Mouse (Mus musculus): ENCODE results near the gene Gon7. TPM values are rescaled to one million over a fixed set of nuclear protein-coding genes. Genes with fewer than 3 reads are reported as not detected.

The Gon7 gene
- polyA plus RNA-seq, 1 experiment from 2014 or later: 38.3 TPM

DNA sequence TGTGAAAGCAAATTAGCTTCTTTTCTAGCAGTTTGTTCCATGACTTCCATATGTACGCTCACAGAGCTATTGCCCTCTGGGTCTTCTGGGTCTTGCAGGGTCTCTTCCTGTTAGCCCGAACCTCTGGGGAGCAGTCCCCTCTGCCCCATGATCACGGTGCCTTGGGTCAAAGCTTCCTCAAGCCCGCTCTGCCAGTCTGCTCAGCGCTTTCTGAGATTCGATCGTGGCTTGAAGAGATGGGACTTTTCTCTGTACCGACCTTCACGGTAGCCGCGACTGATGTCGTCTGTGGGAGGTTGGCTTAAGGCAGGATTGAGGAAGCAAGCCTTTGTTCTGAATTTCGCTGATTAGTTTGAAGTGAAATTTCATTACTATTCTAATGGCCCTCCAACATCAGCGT is 18.4 kb upstream of the Gon7 start:
- Histone ChIP-seq H3K4me1 (ENCODE audit: control insufficient read depth, insufficient read depth, low read length) (no peaks in the 10 kb centered on the region), H3K4me3 (ENCODE audit: low read depth, low read length) (no peak overlapping the region), H3K9ac (replicated peaks; ENCODE audit: low read length) (no peak overlapping the region), H3K4me2 (ENCODE audit: low read depth, low read length) (no peak overlapping the region), H3K27me3 (ENCODE audit: control insufficient read depth, insufficient read depth, low read length) (no peaks in the 10 kb centered on the region), H3K9me3 (replicated peaks; ENCODE audit: control insufficient read depth, low read length) (no peaks in the 10 kb centered on the region), H3K36me3 (replicated peaks; ENCODE audit: control insufficient read depth, insufficient read depth, low read depth, low read length) (peaks cover 10% of the 10 kb centered on the region), H3K27ac (replicated peaks; ENCODE audit: low read depth, low read length) (no peak overlapping the region)
- WGBS: 93% methylated on average over 14 of the region's 14 CpGs
- ATAC-seq (replicated peaks; ENCODE audit: insufficient number of reproducible peaks, low FRiP score, low TSS enrichment, low read depth) (no peak), DNase-seq (ENCODE audit: low spot score) (no peak)

DNA sequence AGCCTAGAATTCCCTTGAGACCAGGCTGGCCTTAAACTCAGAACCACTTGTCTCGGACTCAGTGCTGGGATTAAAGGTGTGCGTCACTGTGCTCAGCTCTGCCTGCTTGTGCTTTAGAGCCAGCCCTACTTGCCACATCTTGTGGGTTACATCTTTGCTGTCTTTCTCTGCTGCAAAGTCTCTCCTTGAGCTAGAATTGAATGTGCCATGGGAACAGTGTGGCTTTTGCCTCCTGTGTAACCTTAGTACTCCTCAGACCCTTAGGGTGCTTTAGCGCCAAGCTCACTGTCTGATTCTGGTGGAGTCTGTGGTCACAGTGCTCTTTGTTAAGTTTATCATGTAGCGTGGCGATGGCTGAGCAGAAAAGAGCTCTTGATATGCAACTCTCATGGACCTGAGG is 15.1 kb upstream of the Gon7 start:
- Histone ChIP-seq H3K4me3 (ENCODE audit: low read depth, low read length) (no peak overlapping the region), H3K27ac (replicated peaks; ENCODE audit: low read depth, low read length) (no peak overlapping the region), H3K36me3 (replicated peaks; ENCODE audit: control insufficient read depth, insufficient read depth, low read depth, low read length) (peaks cover 25% of the 10 kb centered on the region), H3K4me2 (ENCODE audit: low read depth, low read length) (no peak overlapping the region), H3K9ac (replicated peaks; ENCODE audit: low read length) (no peak overlapping the region), H3K27me3 (ENCODE audit: control insufficient read depth, insufficient read depth, low read length) (no peaks in the 10 kb centered on the region), H3K4me1 (ENCODE audit: control insufficient read depth, insufficient read depth, low read length) (no peaks in the 10 kb centered on the region), H3K9me3 (replicated peaks; ENCODE audit: control insufficient read depth, low read length) (no peaks in the 10 kb centered on the region)
- 91% methylated on average over 5 of the region's 5 CpGs for WGBS
- ATAC-seq (replicated peaks; ENCODE audit: insufficient number of reproducible peaks, low FRiP score, low TSS enrichment, low read depth): no peak
- no peak for DNase-seq (ENCODE audit: low spot score)

DNA sequence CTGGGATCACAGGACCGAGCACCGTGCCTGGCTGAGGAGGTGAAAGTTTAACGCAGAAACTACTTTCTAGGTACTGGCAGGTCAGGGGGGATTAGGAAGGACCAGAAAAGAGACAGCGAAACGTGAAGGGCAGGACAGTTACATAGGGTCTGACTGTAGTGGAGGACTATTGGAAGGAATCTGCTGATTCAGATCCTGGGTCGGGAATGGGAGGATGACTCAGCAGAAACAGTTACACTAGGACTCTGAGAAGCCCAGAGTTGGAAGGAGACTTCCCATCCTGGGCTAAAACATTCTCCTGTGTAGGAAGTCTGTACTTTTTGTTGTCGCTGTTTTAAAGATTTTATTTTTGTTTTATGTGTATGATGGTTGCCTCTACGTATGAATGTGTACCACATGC is 14.0 kb upstream of the Gon7 start:
- H3K27me3 ChIP-seq (ENCODE audit: control insufficient read depth, insufficient read depth, low read length): no peaks in the 10 kb centered on the region
- H3K4me3 ChIP-seq (ENCODE audit: low read depth, low read length): no peak overlapping the region
- peaks cover 25% of the 10 kb centered on the region for H3K36me3 ChIP-seq (replicated peaks; ENCODE audit: control insufficient read depth, insufficient read depth, low read depth, low read length)
- no peak overlapping the region for H3K27ac ChIP-seq (replicated peaks; ENCODE audit: low read depth, low read length)
- WGBS: 95% methylated on average over 8 of the region's 8 CpGs
- H3K9me3 ChIP-seq (replicated peaks; ENCODE audit: control insufficient read depth, low read length): no peaks in the 10 kb centered on the region
- no peak overlapping the region for H3K9ac ChIP-seq (replicated peaks; ENCODE audit: low read length)
- DNase-seq (ENCODE audit: low spot score): no peak
- no peak for ATAC-seq (replicated peaks; ENCODE audit: insufficient number of reproducible peaks, low FRiP score, low TSS enrichment, low read depth)
- H3K4me2 ChIP-seq (ENCODE audit: low read depth, low read length): no peak overlapping the region
- H3K4me1 ChIP-seq (ENCODE audit: control insufficient read depth, insufficient read depth, low read length): no peaks in the 10 kb centered on the region

- no peak overlapping the region for H3K27ac ChIP-seq (replicated peaks; ENCODE audit: low read depth, low read length)
- no peak for ATAC-seq (replicated peaks; ENCODE audit: insufficient number of reproducible peaks, low FRiP score, low TSS enrichment, low read depth)
- WGBS: 92% methylated on average over 4 of the region's 4 CpGs
- H3K4me3 ChIP-seq (ENCODE audit: low read depth, low read length): no peak overlapping the region
- no peak overlapping the region for H3K9ac ChIP-seq (replicated peaks; ENCODE audit: low read length)
- DNase-seq (ENCODE audit: low spot score): no peak
- H3K36me3 ChIP-seq (replicated peaks; ENCODE audit: control insufficient read depth, insufficient read depth, low read depth, low read length): peaks cover 25% of the 10 kb centered on the region
- H3K4me1 ChIP-seq (ENCODE audit: control insufficient read depth, insufficient read depth, low read length): no peaks in the 10 kb centered on the region
- no peaks in the 10 kb centered on the region for H3K9me3 ChIP-seq (replicated peaks; ENCODE audit: control insufficient read depth, low read length)
- H3K4me2 ChIP-seq (ENCODE audit: low read depth, low read length): no peak overlapping the region
- no peaks in the 10 kb centered on the region for H3K27me3 ChIP-seq (ENCODE audit: control insufficient read depth, insufficient read depth, low read length)
Observed at GRCm38 (mm10) chr12:102769000-102769399, 11.4 kb upstream of the Gon7 start.

DNA sequence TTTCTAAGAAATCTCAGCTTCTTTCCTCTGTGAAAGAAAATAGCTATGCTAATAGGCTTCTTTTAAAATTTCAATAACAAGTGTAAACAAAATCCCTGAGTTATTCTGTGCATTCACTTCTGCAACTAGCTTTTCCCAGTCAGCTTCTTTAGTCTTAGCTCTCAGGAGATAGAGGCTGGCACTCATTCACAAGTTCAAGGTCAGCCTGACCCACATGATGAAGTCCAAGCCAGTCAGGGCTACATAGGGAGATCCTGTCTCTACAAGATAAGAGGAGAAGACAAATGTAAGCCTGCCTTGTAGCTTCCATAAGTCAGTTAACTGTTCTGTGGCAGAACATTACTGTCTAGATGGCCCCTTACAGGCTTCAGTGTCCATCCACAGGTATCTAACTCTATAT is 6.1 kb upstream of the Gon7 start:
- Histone ChIP-seq H3K4me1 (ENCODE audit: control insufficient read depth, insufficient read depth, low read length) (peaks cover 4% of the 10 kb centered on the region; the same call in 1 of the 2 replicates), H3K9me3 (replicated peaks; ENCODE audit: control insufficient read depth, low read length) (no peaks in the 10 kb centered on the region), H3K27ac (replicated peaks; ENCODE audit: low read depth, low read length) (no peak overlapping the region), H3K36me3 (replicated peaks; ENCODE audit: control insufficient read depth, insufficient read depth, low read depth, low read length) (peaks cover 4% of the 10 kb centered on the region), H3K4me3 (ENCODE audit: low read depth, low read length) (no peak overlapping the region), H3K27me3 (ENCODE audit: control insufficient read depth, insufficient read depth, low read length) (no peaks in the 10 kb centered on the region), H3K4me2 (ENCODE audit: low read depth, low read length) (no peak overlapping the region), H3K9ac (replicated peaks; ENCODE audit: low read length) (no peak overlapping the region)
- ATAC-seq (replicated peaks; ENCODE audit: insufficient number of reproducible peaks, low FRiP score, low TSS enrichment, low read depth): no peak
- no peak for DNase-seq (ENCODE audit: low spot score)

- Histone ChIP-seq H3K9me3 (replicated peaks; ENCODE audit: control insufficient read depth, low read length) (no peaks in the 10 kb centered on the region), H3K36me3 (replicated peaks; ENCODE audit: control insufficient read depth, insufficient read depth, low read depth, low read length) (no peaks in the 10 kb centered on the region; the same call in 1 of the 2 replicates), H3K27me3 (ENCODE audit: control insufficient read depth, insufficient read depth, low read length) (no peaks in the 10 kb centered on the region), H3K4me3 (ENCODE audit: low read depth, low read length) (no peak overlapping the region), H3K9ac (replicated peaks; ENCODE audit: low read length) (no peak overlapping the region), H3K27ac (replicated peaks; ENCODE audit: low read depth, low read length) (no peak overlapping the region), H3K4me1 (ENCODE audit: control insufficient read depth, insufficient read depth, low read length) (peaks cover 5% of the 10 kb centered on the region; the same call in 1 of the 2 replicates), H3K4me2 (ENCODE audit: low read depth, low read length) (no peak overlapping the region)
- DNase-seq (ENCODE audit: low spot score): no peak
- WGBS: 87% methylated on average over 3 of the region's 3 CpGs
- ATAC-seq (replicated peaks; ENCODE audit: insufficient number of reproducible peaks, low FRiP score, low TSS enrichment, low read depth): no peak
Observed at GRCm38 (mm10) chr12:102761668-102762067, 4.1 kb upstream of the Gon7 start.

- no peak overlapping the region for H3K27ac ChIP-seq (replicated peaks; ENCODE audit: low read depth, low read length)
Observed at GRCm38 (mm10) chr12:102758936-102759335, 1.3 kb upstream of the Gon7 start.

DNA sequence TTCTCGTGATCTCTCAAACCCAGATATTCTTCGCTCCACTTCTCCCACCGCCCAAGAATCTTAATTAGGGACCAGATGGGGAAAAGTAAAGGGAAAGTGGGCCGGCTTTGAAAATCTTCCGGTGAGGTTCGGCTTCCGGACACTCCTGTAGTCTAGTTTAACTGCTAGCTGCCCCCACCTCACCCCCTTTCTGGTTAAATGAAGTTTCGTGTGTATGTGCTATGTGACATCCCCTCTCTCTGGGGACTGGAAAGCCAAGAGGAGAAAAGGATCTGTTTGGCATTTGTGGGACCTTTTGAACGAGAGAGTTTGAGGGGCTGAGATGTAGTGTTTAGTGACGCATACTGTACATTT is 777 bp upstream of the Gon7 start, which contains the start of gene Gm20604:
TSS of gene Gm20604 (minus strand) at position 270 of the 354 bp plus-strand sequence.
- H3K4me3 ChIP-seq (ENCODE audit: low read depth, low read length): peak within 1 kb of the TSS; percentile 77
- H3K9ac ChIP-seq (replicated peaks; ENCODE audit: low read length): peak within 1 kb of the TSS; percentile 77
- H3K27me3 ChIP-seq (ENCODE audit: control insufficient read depth, insufficient read depth, low read length): no peaks in the 10 kb centered on the region
- WGBS: under 1% methylated on average over 10 of the region's 10 CpGs
- peaks cover 5% of the 10 kb centered on the region; the same call in 1 of the 2 replicates for H3K4me1 ChIP-seq (ENCODE audit: control insufficient read depth, insufficient read depth, low read length)
- H3K36me3 ChIP-seq (replicated peaks; ENCODE audit: control insufficient read depth, insufficient read depth, low read depth, low read length): no peaks in the 10 kb centered on the region
- DNase-seq (ENCODE audit: low spot score) (peak; percentile 9), ATAC-seq (replicated peaks; ENCODE audit: insufficient number of reproducible peaks, low FRiP score, low TSS enrichment, low read depth) (no peak)
- no peaks in the 10 kb centered on the region for H3K9me3 ChIP-seq (replicated peaks; ENCODE audit: control insufficient read depth, low read length)
- peak within 1 kb of the TSS; percentile 72 for H3K4me2 ChIP-seq (ENCODE audit: low read depth, low read length)
- peak within 1 kb of the TSS; percentile 75 for H3K27ac ChIP-seq (replicated peaks; ENCODE audit: low read depth, low read length)

More at GRCm38 (mm10) chr12:102758936-102759335, 1.3 kb upstream of the Gon7 start:
- peak overlapping the region; percentile 77 for H3K4me3 ChIP-seq (ENCODE audit: low read depth, low read length)
- peaks cover 5% of the 10 kb centered on the region; the same call in 1 of the 2 replicates for H3K4me1 ChIP-seq (ENCODE audit: control insufficient read depth, insufficient read depth, low read length)
- WGBS: 3% methylated on average over 5 of the region's 5 CpGs
- peak overlapping the region; percentile 72 for H3K4me2 ChIP-seq (ENCODE audit: low read depth, low read length)
- no peaks in the 10 kb centered on the region for H3K9me3 ChIP-seq (replicated peaks; ENCODE audit: control insufficient read depth, low read length)
- no peaks in the 10 kb centered on the region for H3K27me3 ChIP-seq (ENCODE audit: control insufficient read depth, insufficient read depth, low read length)
- H3K36me3 ChIP-seq (replicated peaks; ENCODE audit: control insufficient read depth, insufficient read depth, low read depth, low read length): no peaks in the 10 kb centered on the region
- H3K9ac ChIP-seq (replicated peaks; ENCODE audit: low read length): peak overlapping the region; percentile 77
- ATAC-seq (replicated peaks; ENCODE audit: insufficient number of reproducible peaks, low FRiP score, low TSS enrichment, low read depth) (no peak), DNase-seq (ENCODE audit: low spot score) (no peak)

All from embryonic facial prominence, embryonic 11.5 days (tissue).